Mouse (Mus musculus) embryo, embryonic 10 days (tissue): Measurements from ENCODE around the gene Rab5if.
A peak's percentile ranks its signal among the peaks of the same experiment; 100 is the strongest.

Experiments used
- DNase-seq: peaks from one replicate; pipeline ENCODE4 v3.0.0-alpha.2; 2015; ENCODE audit warnings: low spot score

Gene Rab5if

DNA sequence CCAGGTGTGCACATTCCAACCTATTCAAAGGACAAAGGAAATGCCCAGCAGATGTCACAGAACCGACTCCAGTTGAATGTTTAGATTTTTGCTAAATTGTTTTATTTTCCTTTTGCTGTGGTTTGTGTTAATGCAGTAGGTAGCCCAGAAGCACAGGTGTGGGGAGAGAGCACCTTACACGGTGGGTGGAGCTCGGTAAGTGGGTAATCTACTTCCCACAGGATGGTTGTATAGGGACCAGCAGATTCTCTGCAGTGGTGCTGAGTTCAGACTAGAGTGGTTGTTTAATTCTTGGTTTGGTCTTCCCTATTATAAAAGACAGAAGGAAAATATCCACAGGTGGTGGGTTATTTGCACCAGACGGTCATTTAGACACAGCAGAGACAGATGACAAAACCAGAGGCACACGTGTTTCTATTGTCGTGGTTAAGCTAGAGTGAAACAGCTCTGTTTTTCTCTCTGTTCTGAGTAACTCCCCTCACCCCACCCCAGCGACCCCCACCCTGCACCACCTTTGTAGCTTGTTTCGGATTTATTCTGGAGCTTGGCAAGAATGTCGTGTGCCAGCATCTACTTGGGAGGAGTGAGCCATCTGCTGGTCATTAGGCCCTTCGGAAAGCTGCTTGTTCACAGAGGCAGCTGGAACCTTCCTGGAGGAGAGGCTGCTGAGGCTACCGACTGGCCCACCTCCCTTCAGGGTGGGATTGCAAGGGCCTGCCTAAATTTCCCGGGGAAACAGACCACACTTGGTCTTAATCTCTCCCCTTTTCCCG, 8.7 kb upstream of the Rab5if start:
- peak; percentile 58 for DNase-seq

DNA sequence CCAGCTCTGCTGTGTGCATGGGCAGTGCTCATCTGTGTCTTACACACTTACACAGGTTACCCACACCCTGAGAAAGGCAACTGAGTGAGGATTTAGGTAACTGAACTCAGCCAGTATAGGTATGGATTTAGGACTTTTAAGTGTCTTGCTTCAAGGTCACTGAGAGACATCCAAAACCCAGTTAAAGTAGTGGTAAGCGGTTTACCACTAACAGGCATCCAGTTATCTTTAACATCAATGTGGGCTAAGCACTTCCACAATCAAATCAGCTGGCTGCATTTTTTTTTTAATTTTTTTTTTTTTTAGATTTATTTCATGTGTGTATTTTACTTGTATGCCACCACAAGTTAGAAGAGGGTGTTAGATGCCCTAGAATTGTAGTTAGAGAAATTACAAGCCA, 6.6 kb upstream of the Rab5if start:
- DNase-seq = no peak

DNA sequence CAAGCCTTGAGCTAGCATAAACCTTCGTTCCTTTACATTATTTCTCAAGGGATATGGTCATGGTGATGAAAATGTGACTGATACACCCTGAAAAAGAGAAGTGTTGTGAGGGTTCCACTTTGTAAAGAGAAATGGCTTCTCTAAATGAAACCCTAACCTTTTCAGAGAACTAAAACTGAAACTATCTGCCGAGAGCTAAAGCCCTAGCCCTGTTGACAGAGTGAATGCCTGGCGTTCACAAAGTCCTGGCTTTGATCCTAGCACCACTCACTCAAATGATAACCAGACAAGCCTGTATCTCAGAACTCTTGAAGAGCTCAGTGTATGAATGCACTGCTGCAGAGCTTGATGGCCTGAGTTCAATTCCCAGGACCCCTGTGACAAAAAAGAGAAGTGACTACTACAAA, 5.5 kb upstream of the Rab5if start:
- no peak for DNase-seq

DNA sequence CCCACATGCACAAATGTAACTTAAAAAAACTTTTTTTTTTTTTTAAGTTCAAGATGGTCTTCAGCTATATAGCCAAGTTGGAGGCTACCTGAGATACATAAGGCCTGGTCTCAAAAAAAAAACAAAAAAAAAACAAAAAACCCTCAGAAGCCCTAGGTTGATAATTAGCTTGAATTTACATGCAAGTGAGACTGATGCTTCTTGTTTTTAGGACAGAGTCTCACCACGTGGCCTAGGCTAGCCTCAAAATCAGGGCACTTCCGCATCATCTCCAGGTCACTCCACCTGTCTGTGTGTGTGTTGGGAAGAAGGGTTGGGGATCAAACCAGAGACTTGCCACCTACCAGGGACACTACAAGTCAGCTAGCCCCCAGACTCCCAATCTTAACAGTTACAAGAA, 5.1 kb upstream of the Rab5if start, which contains the start of gene 4930518I15Rik:
4930518I15Rik (minus strand) TSS at position 112 of the 400 bp plus-strand sequence.
- no peak for DNase-seq

DNA sequence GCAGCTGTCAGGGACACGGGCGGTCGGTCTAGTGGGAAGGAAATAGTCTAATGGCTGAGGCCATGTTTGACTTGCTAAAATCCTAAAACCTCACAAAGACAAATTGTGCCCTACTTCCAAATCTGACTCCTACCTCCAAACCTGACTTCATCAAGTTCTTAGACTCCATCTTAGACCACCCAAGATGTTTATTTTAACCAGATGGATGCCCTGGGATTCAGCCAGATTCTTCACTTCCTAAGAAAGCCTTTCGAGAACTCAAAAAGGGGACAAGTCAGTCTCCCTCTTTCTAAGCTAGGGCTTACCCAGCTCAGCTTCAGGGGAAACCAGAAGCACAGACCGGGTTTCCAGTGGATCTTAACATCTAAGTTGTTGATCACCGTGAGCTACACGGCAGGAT, 4.3 kb upstream of the Rab5if start:
- DNase-seq = no peak

DNA sequence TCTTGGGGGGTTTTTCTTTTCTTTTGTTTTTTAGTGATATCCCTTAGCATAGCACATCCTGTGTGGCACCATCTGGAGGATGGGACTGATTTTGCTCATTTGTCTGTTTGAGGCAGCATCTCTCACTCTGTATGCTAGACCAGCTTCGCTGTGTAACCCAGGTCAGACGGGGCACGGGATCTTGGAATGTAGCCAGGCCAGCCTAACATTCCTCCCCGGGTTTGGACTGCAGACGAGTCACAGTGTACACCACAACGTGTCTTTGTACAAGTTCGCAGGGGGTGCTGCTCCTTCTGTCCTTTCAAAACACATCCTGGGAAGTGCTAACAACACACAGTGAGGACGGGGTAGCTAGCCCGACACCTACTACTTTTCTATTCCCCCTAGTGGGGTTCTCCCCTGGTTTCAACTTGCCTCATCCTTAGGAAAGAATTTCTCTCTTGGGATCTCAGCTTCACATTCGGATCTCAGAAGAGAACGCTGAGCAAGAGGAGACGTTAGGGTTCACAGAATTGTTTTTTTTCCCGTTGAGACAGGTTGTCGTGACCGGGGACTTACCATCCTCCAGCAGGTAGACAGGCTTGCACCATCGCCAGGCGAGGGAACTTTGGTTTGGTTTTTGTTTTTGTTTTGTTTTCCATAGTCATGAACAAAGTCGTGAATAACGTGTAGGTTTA, 749 bp upstream of the Rab5if start:
- DNase-seq = peak; percentile 71

DNA sequence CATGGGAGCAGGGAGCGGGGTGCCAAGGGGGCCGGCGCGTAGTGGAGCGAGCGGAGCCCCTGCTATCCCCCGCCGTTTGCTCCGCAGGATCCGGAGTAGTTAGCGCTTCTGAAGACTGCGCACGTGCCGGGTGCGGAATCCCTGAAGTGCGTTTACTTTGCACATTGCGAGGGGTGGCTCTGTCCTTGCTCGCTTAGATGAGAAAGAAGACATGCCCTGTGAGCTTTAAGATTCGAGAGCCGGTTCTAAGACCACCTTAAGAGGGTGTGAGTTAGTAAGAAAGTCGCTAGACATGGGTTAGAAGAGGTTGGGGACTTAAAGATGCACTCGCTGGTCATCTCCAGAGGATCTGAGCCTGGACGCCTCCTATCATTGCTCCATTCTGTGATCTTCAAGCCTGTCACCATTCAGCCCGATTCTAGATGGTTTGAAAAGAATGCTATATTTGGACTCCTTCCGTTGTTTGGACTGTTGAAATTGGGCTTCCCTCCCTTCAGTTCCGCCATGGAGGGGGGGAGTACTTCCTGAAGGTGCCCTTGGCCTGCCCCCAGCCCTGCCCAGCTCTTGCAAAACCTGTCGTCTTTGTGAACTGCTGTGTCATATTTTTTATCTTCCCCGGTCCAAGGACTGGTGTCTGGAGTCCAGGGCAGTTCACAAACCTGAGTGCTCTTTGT, 696 bp downstream of the Rab5if start:
- DNase-seq = peak; percentile 17

DNA sequence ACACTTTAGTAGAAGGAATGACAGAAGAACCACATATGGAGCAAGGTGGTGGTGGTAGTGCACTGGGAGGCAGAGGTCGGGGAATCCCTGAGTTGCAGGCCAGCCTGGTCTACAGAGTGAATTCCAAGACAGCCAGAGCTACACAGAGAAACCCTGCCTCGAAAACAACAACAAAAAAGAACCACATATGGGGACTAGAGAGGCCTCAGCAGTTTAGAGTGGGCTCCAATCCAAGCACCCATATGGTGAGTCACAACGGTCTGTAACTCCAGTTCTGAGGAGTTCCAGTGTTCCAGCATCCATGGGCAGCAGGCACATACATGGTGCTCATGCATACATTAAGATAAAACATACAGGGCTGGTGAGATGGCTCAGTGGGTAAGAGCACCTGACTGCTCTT, 1.6 kb downstream of the Rab5if start:
- DNase-seq = no peak

DNA sequence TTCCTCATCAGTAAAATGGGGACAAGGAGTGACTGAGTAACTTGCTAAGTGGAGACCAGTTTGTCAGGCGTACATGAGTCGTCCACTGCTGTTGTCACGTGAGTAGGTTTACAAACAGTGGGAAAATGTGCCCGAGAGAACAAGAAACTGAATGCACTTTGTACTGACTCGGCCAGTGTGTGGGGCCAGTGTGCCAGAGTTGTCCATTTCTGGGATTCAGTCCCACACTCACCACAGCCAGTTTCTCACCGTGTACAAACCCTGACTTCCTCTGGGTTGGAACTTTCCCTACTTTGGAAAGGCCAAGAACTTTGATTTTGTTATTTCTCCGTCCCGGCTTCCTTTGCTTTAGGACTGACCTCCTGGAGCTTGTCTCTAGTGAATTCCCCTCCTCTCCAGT, 6.1 kb downstream of the Rab5if start:
- no peak for DNase-seq

DNA sequence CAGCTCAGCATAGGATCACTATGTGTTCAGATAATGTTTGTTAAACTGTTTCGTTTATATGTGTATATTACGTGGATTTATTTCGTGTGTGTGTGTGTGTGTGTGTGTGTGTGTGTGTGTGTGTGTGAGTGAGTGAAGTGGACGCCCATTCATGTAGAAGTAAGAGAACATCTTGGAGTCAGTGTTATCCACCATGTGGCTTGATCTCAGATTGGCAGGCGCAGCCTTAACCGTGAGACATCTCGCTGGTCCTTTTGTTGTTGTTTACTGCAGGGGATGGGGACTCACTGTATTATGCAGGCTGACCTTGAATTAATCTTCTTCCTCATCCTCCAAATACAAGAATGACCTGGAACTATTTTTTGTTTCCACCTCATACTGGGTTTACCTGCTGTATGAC, 6.6 kb downstream of the Rab5if start:
- DNase-seq = no peak

DNA sequence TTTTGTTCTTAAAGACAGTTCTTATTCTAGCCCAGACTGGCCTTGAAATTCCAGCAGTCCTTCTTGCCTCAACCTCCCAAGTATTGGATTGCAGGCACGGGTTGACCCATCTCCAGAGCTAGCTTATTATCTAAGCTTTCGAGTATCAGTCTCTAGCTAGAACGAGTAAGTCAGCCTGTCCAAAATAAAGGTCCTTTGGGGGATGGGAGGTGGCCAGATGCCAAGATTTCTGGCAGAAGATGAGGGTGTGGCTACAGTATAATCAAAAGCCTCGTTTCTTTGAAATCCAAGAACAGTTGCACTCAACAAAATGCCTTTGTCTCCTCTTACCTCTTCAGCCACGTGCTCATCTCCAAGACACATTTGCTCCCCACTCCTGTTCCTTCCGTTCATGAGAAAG, 7.6 kb downstream of the Rab5if start:
- DNase-seq = no peak

DNA sequence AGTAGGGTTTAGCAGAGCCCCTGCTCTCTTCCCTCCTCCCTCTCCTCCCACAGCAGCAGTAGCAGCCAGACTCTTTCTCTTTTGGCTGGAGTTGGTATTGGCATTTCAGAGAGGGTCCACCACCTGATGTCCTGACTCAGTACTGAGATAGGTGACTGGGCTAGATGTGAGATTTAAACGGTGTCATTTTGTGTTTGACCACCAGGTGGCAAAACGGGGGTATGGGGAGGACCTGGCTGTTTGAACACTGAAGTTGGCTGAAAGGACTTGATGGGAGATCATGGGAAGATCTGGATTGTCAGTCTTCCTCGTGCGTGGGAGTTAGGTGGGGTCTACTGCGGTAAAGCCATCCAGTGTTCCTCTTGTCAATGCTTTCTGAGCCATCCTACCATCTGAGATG, 10.7 kb downstream of the Rab5if start:
- DNase-seq = peak; percentile 77

DNA sequence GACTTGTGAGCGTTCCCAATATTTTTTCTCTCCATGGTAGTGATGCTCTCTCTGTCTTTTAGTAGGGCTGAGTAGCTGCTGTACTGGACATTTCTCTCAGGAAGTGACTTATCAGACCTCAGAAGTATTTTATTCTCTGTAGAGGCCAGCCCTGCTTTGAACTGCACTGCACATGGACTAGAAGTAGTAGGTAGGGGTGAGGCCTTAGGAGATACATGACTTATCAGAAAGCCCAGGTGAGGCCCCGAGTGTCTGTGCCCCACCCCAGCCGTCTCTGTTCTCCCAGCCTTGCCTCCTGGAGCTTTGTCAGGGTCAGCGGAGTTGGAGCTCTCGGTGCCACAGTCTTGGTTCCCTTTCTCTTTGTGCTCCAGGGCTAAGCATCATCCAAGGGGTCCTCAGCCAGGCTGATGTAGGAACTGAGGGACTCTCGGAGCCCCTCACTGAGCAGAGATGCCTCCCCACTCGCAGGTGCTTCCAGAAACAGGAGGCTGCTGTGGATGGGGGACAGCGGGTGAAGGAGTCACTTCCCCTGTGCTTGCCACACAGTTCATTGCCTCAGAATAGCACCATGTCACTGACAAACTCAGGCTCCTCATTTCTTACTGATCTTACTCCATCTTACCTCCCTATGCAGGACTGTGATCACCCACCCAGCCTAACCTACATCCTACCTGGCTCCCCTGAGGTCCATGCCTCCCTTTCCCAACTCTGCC, 11.3 kb downstream of the Rab5if start:
- DNase-seq = no peak

DNA sequence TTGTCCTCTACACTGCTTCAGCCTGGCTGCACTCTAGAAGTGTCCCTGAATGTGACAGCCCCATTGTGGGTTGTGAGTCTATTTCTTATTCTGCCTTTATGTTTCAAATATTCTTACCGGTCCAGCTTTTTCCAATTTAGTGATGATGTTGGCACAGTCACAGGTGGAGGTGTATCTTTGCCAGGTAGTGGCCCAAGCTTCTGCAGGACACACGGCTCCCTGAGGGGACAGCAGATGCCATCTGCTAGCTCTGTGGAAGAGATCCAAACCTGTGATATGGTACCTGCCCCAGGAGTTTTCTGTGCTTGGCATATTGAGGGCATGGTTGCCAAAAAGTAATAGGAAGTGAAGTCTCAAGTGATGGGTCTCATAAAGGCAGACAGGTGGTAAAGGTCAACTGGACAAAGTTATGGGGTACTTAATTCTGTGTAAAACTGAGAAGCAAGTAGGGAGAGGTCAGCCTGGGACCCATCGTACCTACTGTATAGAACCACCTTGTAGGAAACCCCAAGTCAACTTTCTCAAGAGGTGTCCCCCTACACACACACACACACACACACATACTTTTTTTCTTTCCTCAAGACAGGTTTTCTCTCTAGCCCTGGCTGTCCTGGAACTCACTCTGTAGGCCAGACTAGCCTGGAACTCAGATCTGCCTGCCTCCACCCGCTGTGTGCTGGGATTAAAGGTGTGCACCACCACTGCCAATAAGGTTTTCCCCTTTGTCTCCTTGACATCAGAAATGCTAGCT, 12.0 kb downstream of the Rab5if start:
- DNase-seq = no peak

DNA sequence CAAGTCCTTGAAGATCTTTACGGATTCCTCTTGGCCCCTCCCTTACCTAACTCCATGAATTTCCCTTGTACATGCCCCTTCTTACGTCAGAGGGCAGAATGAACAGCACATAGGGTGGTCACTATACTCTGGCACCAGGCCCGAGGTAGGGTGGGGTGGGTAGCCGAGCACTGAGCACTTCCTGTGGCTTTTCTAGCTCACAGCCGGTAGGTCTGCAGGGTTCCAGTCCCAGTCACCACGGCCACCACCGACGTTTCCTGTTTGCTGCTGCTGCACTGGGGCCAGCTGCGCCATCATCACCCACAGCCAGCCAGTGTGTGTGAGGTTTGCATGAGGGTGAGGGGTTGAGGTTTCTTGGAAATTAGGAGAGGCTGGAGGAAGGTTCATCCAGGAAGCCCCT, 14.8 kb downstream of the Rab5if start:
- DNase-seq = no peak

DNA sequence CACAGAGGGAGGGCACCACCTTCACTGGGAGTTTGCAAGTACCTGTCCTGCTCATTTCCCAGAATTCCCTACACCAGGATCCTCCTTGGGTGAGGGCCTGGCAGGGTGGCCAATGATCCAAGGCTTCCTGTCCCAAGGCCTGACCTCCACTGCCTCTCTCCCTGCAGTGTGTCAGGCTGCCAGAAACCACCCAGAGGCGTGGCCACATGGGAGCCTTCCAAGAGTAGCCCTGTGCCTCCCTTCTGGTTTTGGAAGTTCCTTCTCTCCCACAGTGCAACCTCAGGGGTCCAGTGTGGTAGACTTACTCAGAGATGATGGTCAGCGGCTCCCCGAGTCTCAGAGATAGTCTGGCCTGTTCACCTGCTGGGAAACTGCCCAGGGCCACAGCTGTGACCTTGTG, 16.6 kb downstream of the Rab5if start:
- no peak for DNase-seq

DNA sequence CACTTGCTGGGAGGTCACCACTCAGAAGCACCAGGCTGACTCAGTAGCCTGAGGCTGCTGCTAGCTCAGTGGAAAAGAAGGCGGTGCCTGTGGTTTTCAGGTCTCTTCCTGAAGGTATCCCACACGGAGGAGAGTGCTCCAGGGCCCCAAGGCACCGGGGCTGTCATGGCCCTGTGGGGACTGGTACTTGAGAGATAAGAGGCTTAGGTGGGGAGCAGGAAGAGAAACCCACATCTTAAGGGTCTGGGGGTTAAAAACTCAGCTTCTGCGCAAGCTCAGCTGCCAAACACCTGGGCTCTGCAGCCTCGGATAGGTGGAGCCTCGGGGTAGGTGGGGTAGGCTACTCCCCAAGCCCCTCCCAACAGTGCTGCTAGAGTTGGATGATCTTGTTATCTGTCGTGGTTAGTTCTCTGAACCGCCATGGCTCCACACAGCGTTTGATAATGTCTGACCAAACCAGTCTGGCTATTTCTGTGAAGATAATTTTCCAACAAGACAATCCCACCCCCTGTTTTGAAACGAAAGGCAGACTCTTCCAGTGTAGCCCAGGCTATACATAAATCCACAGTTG, 19.6 kb downstream of the Rab5if start:
- no peak for DNase-seq

DNA sequence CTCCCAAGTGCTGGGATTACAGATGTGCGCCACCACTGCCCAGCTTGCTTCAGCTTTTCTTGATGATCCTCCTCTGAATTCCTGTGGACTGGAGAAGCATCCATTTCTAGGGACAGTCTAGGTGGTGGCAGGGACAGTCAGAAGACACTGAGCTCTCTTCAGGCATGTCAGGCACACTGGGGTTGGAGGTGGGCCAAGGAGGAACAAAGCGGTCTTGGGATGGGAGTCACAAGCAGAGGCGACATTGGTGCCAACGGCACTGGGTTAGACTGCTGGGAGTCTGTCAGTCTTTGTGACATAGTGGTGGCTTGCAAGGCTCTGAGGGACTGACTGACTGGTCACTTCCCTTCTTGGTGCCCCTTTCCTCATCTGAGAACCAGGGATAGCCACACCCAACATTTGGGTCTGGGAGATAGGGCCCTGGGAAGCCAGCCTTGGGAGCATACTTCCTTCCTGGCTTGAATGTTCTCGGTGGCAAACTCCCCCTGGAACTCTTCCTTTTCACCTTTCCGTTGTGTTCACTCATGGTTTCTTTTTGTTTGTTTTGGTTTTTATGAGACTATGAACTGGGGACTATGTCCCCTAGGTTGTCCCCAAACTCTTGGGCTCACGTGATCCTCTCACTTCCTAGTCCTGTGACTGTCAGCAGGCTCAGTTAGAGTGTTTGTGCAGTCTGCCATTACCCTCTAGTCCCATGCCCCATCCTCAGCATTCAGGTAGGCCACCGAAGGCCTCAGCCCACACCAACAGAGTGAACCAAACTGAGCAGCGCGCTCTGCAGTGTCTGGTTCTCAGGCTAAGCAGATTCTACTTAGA, 21.7 kb downstream of the Rab5if start:
- no peak for DNase-seq

DNA sequence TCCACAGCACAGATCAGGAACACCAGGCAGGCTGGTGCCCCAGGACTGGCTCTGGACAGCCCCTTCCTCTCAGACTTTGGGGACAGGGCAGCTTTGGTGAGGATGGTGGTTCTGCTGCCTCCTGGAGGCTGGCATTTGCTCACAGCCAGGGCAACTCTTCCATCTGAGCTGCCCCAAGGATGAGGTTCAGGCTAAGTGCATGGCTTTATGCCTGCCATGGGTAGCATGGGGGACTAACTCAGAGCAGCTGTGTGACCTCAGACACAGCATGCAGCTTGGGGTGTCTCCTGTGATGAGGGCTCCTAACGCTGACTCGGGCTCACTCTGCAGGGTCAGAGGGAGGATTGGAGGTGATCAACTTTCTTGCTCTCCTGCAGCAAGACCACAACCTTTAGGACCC, 22.7 kb downstream of the Rab5if start:
- peak; percentile 13 for DNase-seq

DNA sequence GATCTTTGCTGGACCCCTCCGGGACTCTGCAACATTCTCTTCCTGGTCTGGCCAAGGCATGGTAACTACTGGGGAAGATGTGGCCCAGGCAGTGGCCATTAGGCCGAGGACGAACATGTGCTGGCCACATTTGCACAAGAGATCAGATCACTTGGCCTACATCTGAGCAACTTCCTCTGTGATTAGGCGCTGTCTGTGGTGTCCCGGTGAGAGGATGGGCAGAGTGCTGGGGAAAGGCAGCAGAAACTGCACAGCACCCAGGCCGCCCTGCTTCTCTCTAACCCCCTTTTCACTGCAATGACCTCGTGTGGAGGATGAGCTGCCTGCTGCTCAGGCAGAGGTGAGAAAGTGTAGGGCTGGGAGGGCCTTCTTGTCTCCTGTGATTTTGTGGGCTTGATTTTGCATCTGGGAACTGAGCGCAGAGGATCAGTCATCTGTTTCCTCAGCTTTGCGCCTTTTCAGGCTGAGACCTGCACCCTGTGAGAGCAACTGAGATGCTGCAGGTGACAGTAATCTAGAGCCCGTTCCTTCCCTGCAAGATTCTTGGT, 23.2 kb downstream of the Rab5if start:
- DNase-seq = no peak
